Mouse (Mus musculus) thymus, postnatal 10 days (tissue): ENCODE data around the gene Zmynd8.

Experiments used
- DNase-seq, 2 experiments: peaks; one replicate each; pipeline ENCODE4 v3.0.0; 2021; ENCODE audit warnings: low spot score in 2 of 2

Zmynd8 gene

GRCm38 (mm10) chr2:165899474-165899873, 658 bp upstream of the Zmynd8 start:
- DNase-seq = no peak

- DNase-seq = no peak
These were observed 2.6 kb downstream of the Zmynd8 start for GRCm38 (mm10) chr2:165896171-165896570.

- DNase-seq = no peak
These were observed 3.1 kb downstream of the Zmynd8 start for GRCm38 (mm10) chr2:165895687-165896086.

GRCm38 (mm10) chr2:165894533-165894932, 4.3 kb downstream of the Zmynd8 start:
- no peak for DNase-seq

GRCm38 (mm10) chr2:165893232-165893631, 5.6 kb downstream of the Zmynd8 start:
- DNase-seq = no peak

GRCm38 (mm10) chr2:165892626-165893025, 6.2 kb downstream of the Zmynd8 start:
- DNase-seq = no peak

GRCm38 (mm10) chr2:165890401-165890800, 8.4 kb downstream of the Zmynd8 start:
- DNase-seq = peak; percentile 77 to 81

- DNase-seq = no peak
These were observed 8.9 kb downstream of the Zmynd8 start for GRCm38 (mm10) chr2:165889874-165890273.

- no peak for DNase-seq
These were observed 9.6 kb downstream of the Zmynd8 start for GRCm38 (mm10) chr2:165889266-165889665.

- DNase-seq = no peak
These were observed 10.0 kb downstream of the Zmynd8 start for GRCm38 (mm10) chr2:165888813-165889221.

- DNase-seq = no peak
These were observed 10.4 kb downstream of the Zmynd8 start for GRCm38 (mm10) chr2:165888396-165888795.

- no peak for DNase-seq
These were observed 11.8 kb downstream of the Zmynd8 start for GRCm38 (mm10) chr2:165886857-165887628.

- DNase-seq = no peak
These were observed 12.3 kb downstream of the Zmynd8 start for GRCm38 (mm10) chr2:165886482-165886856.

GRCm38 (mm10) chr2:165885951-165886320, 12.9 kb downstream of the Zmynd8 start:
- no peak for DNase-seq

GRCm38 (mm10) chr2:165885225-165885950, 13.4 kb downstream of the Zmynd8 start:
- DNase-seq = peak; percentile 68 to 73

GRCm38 (mm10) chr2:165884577-165885224, 14.1 kb downstream of the Zmynd8 start:
- peak; percentile 90 to 92 for DNase-seq

GRCm38 (mm10) chr2:165883846-165884576, 14.8 kb downstream of the Zmynd8 start:
- DNase-seq = peak; percentile 26 to 42

GRCm38 (mm10) chr2:165883006-165883405, 15.8 kb downstream of the Zmynd8 start:
- no peak for DNase-seq

- DNase-seq = no peak
These were observed 17.0 kb downstream of the Zmynd8 start for GRCm38 (mm10) chr2:165881585-165882431.

- DNase-seq = no peak
These were observed 17.6 kb downstream of the Zmynd8 start for GRCm38 (mm10) chr2:165881220-165881584.
